Mouse (Mus musculus): ENCODE measurements around the gene Adamts1. TPM values are rescaled to one million over a fixed set of nuclear protein-coding genes. Genes with fewer than 3 reads are reported as not detected.
A peak's percentile ranks its signal among the peaks of the same experiment; 100 is the strongest.

Adamts1 gene
- polyA plus RNA-seq, 1 experiment, result 14.9 TPM

DNA sequence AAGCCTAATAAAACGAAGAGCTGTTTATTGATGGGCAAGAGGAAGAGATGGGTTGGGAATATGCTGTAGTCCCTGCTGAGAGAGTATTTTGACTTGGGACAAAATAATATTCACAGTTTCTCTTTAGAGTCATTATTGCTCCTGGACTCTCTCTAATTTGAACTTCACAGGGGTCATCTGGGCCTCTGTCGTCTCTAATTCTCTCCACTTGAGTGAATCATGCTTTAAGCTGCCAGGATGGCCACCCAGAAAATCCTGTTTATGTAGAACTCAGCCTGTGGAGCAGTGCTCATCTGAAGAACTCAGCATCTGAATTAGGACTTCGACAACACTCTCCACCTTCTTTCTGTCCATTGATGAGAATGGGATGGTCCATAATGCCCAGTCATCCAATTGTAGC lies 30.6 kb downstream of the Adamts1 start:
- TF ChIP-seq REST (IDR thresholded peaks at IDR 0.05; ENCODE audit: insufficient read depth, insufficient read length), result no peak
- H3ac ChIP-seq (ENCODE audit: control insufficient read depth, insufficient read length), result no peak overlapping the region
- no peaks in the 10 kb centered on the region for H3K36me3 ChIP-seq (ENCODE audit: control insufficient read depth, insufficient read depth)
- H3K4me2 ChIP-seq (ENCODE audit: low read depth), result no peak overlapping the region
- H3K79me2 ChIP-seq (ENCODE audit: control insufficient read depth, insufficient read depth), result no peaks in the 10 kb centered on the region
- no peaks in the 10 kb centered on the region for H3K27me3 ChIP-seq (ENCODE audit: control insufficient read depth, insufficient read depth, insufficient read length)
- no peak overlapping the region for H3K4me3 ChIP-seq

DNA sequence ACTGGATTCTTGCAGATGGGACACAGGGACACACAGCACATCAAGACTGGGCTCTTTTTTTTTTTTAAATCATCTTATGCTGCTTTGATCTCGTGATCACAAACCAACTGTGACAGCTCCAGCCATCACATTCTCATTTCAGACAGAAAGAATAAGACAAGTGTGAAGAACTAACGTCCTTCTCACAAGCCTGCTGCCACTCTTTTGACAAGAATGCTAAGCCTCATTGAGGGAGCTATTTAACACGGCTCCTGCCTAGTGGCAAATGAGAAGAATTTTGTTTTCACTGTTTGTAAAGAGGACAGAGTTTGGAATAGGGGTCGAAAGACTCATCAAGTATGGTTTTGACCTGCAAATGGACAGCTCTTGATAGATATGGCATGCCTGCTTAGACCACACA lies 35.6 kb downstream of the Adamts1 start:
- H3K79me2 ChIP-seq (ENCODE audit: control insufficient read depth, insufficient read depth), result no peaks in the 10 kb centered on the region
- H3K4me3 ChIP-seq, result no peak overlapping the region
- H3K27me3 ChIP-seq (ENCODE audit: control insufficient read depth, insufficient read depth, insufficient read length), result no peaks in the 10 kb centered on the region
- H3ac ChIP-seq (ENCODE audit: control insufficient read depth, insufficient read length), result no peak overlapping the region
- no peaks in the 10 kb centered on the region for H3K36me3 ChIP-seq (ENCODE audit: control insufficient read depth, insufficient read depth)
- no peak overlapping the region for H3K4me2 ChIP-seq (ENCODE audit: low read depth)
- TF ChIP-seq REST (IDR thresholded peaks at IDR 0.05; ENCODE audit: insufficient read depth, insufficient read length) (no peak), POLR2AphosphoS2 (IDR thresholded peaks at IDR 0.05; ENCODE audit: insufficient read length, low read depth) (no peak), TCF12 (IDR thresholded peaks at IDR 0.05; ENCODE audit: insufficient read depth, poor library complexity, severe bottlenecking) (no peak), MYOD1 (IDR thresholded peaks at IDR 0.05; ENCODE audit: control insufficient read depth in 1 of 3, insufficient read length in 2 of 3, low read depth in 2 of 3) (no peak), E2F4 (IDR thresholded peaks at IDR 0.05; ENCODE audit: insufficient read depth) (no peak), MAX (IDR thresholded peaks at IDR 0.05; ENCODE audit: low read depth) (no peak), MYOG (IDR thresholded peaks at IDR 0.05; ENCODE audit: control insufficient read depth in 1 of 3, insufficient read depth in 1 of 3, insufficient read length in 2 of 3, low read depth in 2 of 3) (no peak), USF1 (IDR thresholded peaks at IDR 0.05; ENCODE audit: low read depth) (no peak)

DNA sequence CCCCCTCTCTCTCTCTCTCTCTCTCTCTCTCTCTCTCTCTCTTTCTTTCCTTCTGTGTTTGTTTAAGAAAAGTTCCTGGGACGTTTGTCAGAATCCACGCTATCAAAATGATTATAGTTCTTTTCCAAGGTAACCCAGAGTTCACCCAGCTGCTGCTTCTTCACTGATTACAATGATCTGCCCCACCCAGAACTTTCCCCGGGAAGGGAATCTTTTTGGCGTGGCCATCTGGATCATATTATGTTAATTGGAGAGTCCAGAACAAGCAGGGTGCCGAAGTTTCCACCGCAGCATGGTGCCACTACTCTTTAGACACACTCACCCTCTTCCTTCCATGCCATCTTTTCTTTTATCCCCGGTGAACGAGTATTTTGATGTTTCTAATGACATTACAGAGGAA lies 37.2 kb downstream of the Adamts1 start:
- Histone ChIP-seq H3K4me3 (no peak overlapping the region), H3K36me3 (ENCODE audit: control insufficient read depth, insufficient read depth) (no peaks in the 10 kb centered on the region), H3K4me2 (ENCODE audit: low read depth) (peak overlapping the region; percentile 35), H3ac (ENCODE audit: control insufficient read depth, insufficient read length) (no peak overlapping the region), H3K27me3 (ENCODE audit: control insufficient read depth, insufficient read depth, insufficient read length) (no peaks in the 10 kb centered on the region), H3K79me2 (ENCODE audit: control insufficient read depth, insufficient read depth) (no peaks in the 10 kb centered on the region)
- TF ChIP-seq TCF3 (IDR thresholded peaks at IDR 0.05; ENCODE audit: insufficient read length, low read depth), result no peak
- no peak for TF ChIP-seq MYOD1 (IDR thresholded peaks at IDR 0.05; ENCODE audit: control insufficient read depth in 1 of 3, insufficient read length in 2 of 3, low read depth in 2 of 3)
- TF ChIP-seq MYOG (IDR thresholded peaks at IDR 0.05; ENCODE audit: control insufficient read depth in 1 of 3, insufficient read depth in 1 of 3, insufficient read length in 2 of 3, low read depth in 2 of 3), result no peak
- TF ChIP-seq TCF12 (IDR thresholded peaks at IDR 0.05; ENCODE audit: insufficient read depth, poor library complexity, severe bottlenecking), result no peak
- TF ChIP-seq CEBPB (IDR thresholded peaks at IDR 0.05; ENCODE audit: insufficient read depth, poor library complexity, severe bottlenecking), result no peak
- TF ChIP-seq POLR2AphosphoS2 (IDR thresholded peaks at IDR 0.05; ENCODE audit: insufficient read length, low read depth), result no peak
- TF ChIP-seq USF1 (IDR thresholded peaks at IDR 0.05; ENCODE audit: low read depth), result no peak
- no peak for TF ChIP-seq E2F4 (IDR thresholded peaks at IDR 0.05; ENCODE audit: insufficient read depth)
- TF ChIP-seq SRF (IDR thresholded peaks at IDR 0.05; ENCODE audit: control insufficient read depth, insufficient read length, low read depth), result no peak
- TF ChIP-seq POLR2A (IDR thresholded peaks at IDR 0.05; ENCODE audit: insufficient read length, low read depth), result no peak
- TF ChIP-seq REST (IDR thresholded peaks at IDR 0.05; ENCODE audit: insufficient read depth, insufficient read length), result no peak
- TF ChIP-seq MAX (IDR thresholded peaks at IDR 0.05; ENCODE audit: low read depth), result no peak

DNA sequence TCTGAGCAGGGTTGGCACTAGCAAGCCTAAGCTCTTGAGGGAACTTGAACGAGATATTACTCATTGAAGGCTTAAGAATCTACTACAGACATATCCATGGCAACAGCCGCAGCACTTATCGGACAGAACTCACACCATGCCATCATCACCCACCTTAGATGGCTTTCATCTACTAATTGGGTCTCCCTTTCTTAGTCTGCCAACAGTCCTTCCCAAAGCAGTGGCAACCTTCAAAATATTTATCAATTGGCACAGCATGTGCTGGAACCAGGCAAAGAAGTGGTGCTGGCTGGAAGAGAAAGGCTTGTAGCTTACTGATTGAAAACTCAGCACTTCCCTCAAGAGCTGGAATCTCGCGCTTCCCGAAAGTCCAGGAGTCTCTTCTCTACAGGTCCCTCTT lies 37.7 kb downstream of the Adamts1 start:
- Histone ChIP-seq H3K36me3 (ENCODE audit: control insufficient read depth, insufficient read depth) (no peaks in the 10 kb centered on the region), H3K27me3 (ENCODE audit: control insufficient read depth, insufficient read depth, insufficient read length) (no peaks in the 10 kb centered on the region), H3K4me2 (ENCODE audit: low read depth) (no peak overlapping the region), H3K4me3 (no peak overlapping the region), H3K79me2 (ENCODE audit: control insufficient read depth, insufficient read depth) (no peaks in the 10 kb centered on the region), H3ac (ENCODE audit: control insufficient read depth, insufficient read length) (no peak overlapping the region)
- no peak for TF ChIP-seq POLR2A (IDR thresholded peaks at IDR 0.05; ENCODE audit: insufficient read length, low read depth)
- TF ChIP-seq TCF12 (IDR thresholded peaks at IDR 0.05; ENCODE audit: insufficient read depth, poor library complexity, severe bottlenecking), result no peak
- TF ChIP-seq TCF3 (IDR thresholded peaks at IDR 0.05; ENCODE audit: insufficient read length, low read depth), result no peak
- TF ChIP-seq E2F4 (IDR thresholded peaks at IDR 0.05; ENCODE audit: insufficient read depth), result no peak
- no peak for TF ChIP-seq MAX (IDR thresholded peaks at IDR 0.05; ENCODE audit: low read depth)
- no peak for TF ChIP-seq REST (IDR thresholded peaks at IDR 0.05; ENCODE audit: insufficient read depth, insufficient read length)
- no peak for TF ChIP-seq POLR2AphosphoS2 (IDR thresholded peaks at IDR 0.05; ENCODE audit: insufficient read length, low read depth)
- no peak for TF ChIP-seq USF1 (IDR thresholded peaks at IDR 0.05; ENCODE audit: low read depth)
- TF ChIP-seq CEBPB (IDR thresholded peaks at IDR 0.05; ENCODE audit: insufficient read depth, poor library complexity, severe bottlenecking), result no peak
- TF ChIP-seq SRF (IDR thresholded peaks at IDR 0.05; ENCODE audit: control insufficient read depth, insufficient read length, low read depth), result no peak
- TF ChIP-seq MYOD1 (IDR thresholded peaks at IDR 0.05; ENCODE audit: control insufficient read depth in 1 of 3, insufficient read length in 2 of 3, low read depth in 2 of 3), result no peak
- no peak for TF ChIP-seq MYOG (IDR thresholded peaks at IDR 0.05; ENCODE audit: control insufficient read depth in 1 of 3, insufficient read depth in 1 of 3, insufficient read length in 2 of 3, low read depth in 2 of 3)

DNA sequence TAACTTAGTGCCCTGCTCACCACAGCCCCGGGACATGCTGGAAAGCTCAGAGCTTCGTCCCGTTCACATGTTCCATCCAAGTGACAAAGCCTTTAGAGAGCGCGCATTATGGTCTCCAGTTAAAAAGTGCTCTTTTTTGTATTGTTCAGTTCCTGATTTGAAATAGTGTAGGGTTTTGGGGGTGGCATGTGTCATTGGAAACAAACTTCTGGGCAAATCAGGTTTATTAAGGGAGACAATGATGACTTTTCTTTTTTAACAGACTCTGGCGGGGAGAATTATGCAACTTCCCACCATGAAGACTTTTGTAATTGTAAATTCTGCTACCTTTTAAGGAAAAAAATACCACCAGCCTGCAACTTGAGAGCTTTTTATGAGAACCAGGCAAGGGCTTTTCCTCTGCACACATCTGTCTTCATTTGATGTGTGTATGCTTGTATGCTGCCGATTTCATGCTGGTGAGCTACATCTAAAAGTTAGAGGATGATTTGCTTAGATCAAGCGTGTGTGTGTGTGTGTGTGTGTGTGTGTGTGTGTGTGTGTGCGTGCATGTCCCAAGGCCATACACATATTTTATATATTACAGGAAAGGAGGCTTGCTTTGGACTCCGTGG lies 40.8 kb downstream of the Adamts1 start:
- Histone ChIP-seq H3K4me2 (ENCODE audit: low read depth) (no peak overlapping the region), H3K27me3 (ENCODE audit: control insufficient read depth, insufficient read depth, insufficient read length) (no peaks in the 10 kb centered on the region), H3K36me3 (ENCODE audit: control insufficient read depth, insufficient read depth) (no peaks in the 10 kb centered on the region), H3ac (ENCODE audit: control insufficient read depth, insufficient read length) (no peak overlapping the region), H3K4me3 (no peak overlapping the region), H3K79me2 (ENCODE audit: control insufficient read depth, insufficient read depth) (no peaks in the 10 kb centered on the region)
- TF ChIP-seq TCF12 (IDR thresholded peaks at IDR 0.05; ENCODE audit: insufficient read depth, poor library complexity, severe bottlenecking) (no peak), MAX (IDR thresholded peaks at IDR 0.05; ENCODE audit: low read depth) (no peak), CEBPB (IDR thresholded peaks at IDR 0.05; ENCODE audit: insufficient read depth, poor library complexity, severe bottlenecking) (no peak), SRF (IDR thresholded peaks at IDR 0.05; ENCODE audit: control insufficient read depth, insufficient read length, low read depth) (no peak), E2F4 (IDR thresholded peaks at IDR 0.05; ENCODE audit: insufficient read depth) (no peak), POLR2A (IDR thresholded peaks at IDR 0.05; ENCODE audit: insufficient read length, low read depth) (no peak), POLR2AphosphoS2 (IDR thresholded peaks at IDR 0.05; ENCODE audit: insufficient read length, low read depth) (no peak), USF1 (IDR thresholded peaks at IDR 0.05; ENCODE audit: low read depth) (no peak), MYOG (IDR thresholded peaks at IDR 0.05; ENCODE audit: control insufficient read depth in 1 of 3, insufficient read depth in 1 of 3, insufficient read length in 2 of 3, low read depth in 2 of 3) (no peak), TCF3 (IDR thresholded peaks at IDR 0.05; ENCODE audit: insufficient read length, low read depth) (no peak), REST (IDR thresholded peaks at IDR 0.05; ENCODE audit: insufficient read depth, insufficient read length) (no peak), MYOD1 (IDR thresholded peaks at IDR 0.05; ENCODE audit: control insufficient read depth in 1 of 3, insufficient read length in 2 of 3, low read depth in 2 of 3) (no peak)
